Mouse (Mus musculus) mouse trophoblast stem cell (cell line): Measurements from ENCODE around the gene Ptprb.

Source experiments
- in situ Hi-C, 2 experiments: fragments of 300-500 bp; cut with MseI, MboI; formaldehyde crosslinking; loops; 2 replicates in 1 of 2; 3 replicates in 1 of 2; pipeline ENCODE4 v1.15.1; 2025

The Ptprb gene

GRCm38 (mm10) chr10:116424921-116425320 lies 149.6 kb downstream of the Ptprb start:
- in situ Hi-C loops, result no loop called here

- in situ Hi-C loops, result no loop called here
These were observed 150.9 kb downstream of the Ptprb start for GRCm38 (mm10) chr10:116426176-116426575.

- in situ Hi-C loops, result no loop called here
These were observed 152.9 kb downstream of the Ptprb start for GRCm38 (mm10) chr10:116428026-116428780.

- in situ Hi-C loops, result no loop called here
These were observed 157.1 kb downstream of the Ptprb start for GRCm38 (mm10) chr10:116432421-116432820.

- in situ Hi-C loops, result no loop called here
These were observed 160.1 kb downstream of the Ptprb start for GRCm38 (mm10) chr10:116435455-116435854.
